Mouse (Mus musculus): ENCODE measurements around the gene Ms4a3. TPM values are rescaled to one million over a fixed set of nuclear protein-coding genes. Genes with fewer than 3 reads are reported as not detected.
A peak's percentile ranks its signal among the peaks of the same experiment; 100 is the strongest.

The Ms4a3 gene
- polyA plus RNA-seq, 1 experiment from 2014 or later = not detected

GRCm38 (mm10) chr19:11602026-11602425 lies 38.6 kb downstream of the Ms4a3 start:
- Histone ChIP-seq H3K4me1 (replicated peaks; ENCODE audit: insufficient read depth, low read length) (no peaks in the 10 kb centered on the region), H3K27me3 (ENCODE audit: insufficient read depth, low read length) (no peaks in the 10 kb centered on the region), H3K9me3 (replicated peaks; ENCODE audit: low read length) (no peaks in the 10 kb centered on the region), H3K4me2 (ENCODE audit: low read length) (no peak overlapping the region), H3K9ac (ENCODE audit: low read depth, low read length) (no peak overlapping the region), H3K36me3 (ENCODE audit: insufficient read depth, low read length) (no peaks in the 10 kb centered on the region), H3K27ac (no peak overlapping the region), H3K4me3 (replicated peaks; ENCODE audit: low read depth, low read length) (no peak overlapping the region)
- TF ChIP-seq CTCF (IDR thresholded peaks at IDR 0.05; ENCODE audit: low read depth) = peak; percentile 73
- ATAC-seq (replicated peaks; ENCODE audit: low FRiP score, low read depth) = no peak; the same call in 1 of the 2 replicates
- peak; percentile 68 for DNase-seq (ENCODE audit: low spot score)
- WGBS = 88% methylated on average over 2 of the region's 2 CpGs

DNA sequence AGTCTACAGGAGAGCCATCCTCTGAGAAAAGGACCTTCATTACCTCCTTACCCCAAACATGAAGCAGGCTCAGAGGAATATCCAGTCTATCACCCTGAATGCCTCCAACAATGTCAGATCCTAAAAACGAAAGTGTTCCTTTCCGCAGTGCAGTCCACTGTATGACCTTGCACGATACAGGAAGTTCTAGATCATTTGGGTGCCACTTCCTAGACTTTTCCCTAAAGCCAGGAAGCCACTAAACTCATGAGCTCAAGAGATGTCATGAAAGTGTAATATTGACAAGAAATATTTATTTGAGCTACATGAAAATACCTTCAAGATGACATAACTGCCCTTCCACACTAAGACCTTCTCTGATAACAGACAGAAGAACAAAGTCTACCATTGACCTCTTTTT lies 39.3 kb downstream of the Ms4a3 start:
- 84% methylated on average over 3 of the region's 3 CpGs for WGBS
- Histone ChIP-seq H3K9ac (ENCODE audit: low read depth, low read length) (no peak overlapping the region), H3K36me3 (ENCODE audit: insufficient read depth, low read length) (no peaks in the 10 kb centered on the region), H3K9me3 (replicated peaks; ENCODE audit: low read length) (no peaks in the 10 kb centered on the region), H3K4me2 (ENCODE audit: low read length) (no peak overlapping the region), H3K4me3 (replicated peaks; ENCODE audit: low read depth, low read length) (no peak overlapping the region), H3K27me3 (ENCODE audit: insufficient read depth, low read length) (no peaks in the 10 kb centered on the region), H3K4me1 (replicated peaks; ENCODE audit: insufficient read depth, low read length) (no peaks in the 10 kb centered on the region), H3K27ac (no peak overlapping the region)
- TF ChIP-seq CTCF (IDR thresholded peaks at IDR 0.05; ENCODE audit: low read depth) = no peak
- DNase-seq (ENCODE audit: low spot score) (no peak), ATAC-seq (replicated peaks; ENCODE audit: low FRiP score, low read depth) (no peak)

- no peaks in the 10 kb centered on the region for H3K4me1 ChIP-seq (replicated peaks; ENCODE audit: insufficient read depth, low read length)
- no peak overlapping the region for H3K27ac ChIP-seq
- no peak for DNase-seq (ENCODE audit: low spot score)
- TF ChIP-seq CTCF (IDR thresholded peaks at IDR 0.05; ENCODE audit: low read depth) = no peak
- no peaks in the 10 kb centered on the region for H3K27me3 ChIP-seq (ENCODE audit: insufficient read depth, low read length)
- no peaks in the 10 kb centered on the region for H3K9me3 ChIP-seq (replicated peaks; ENCODE audit: low read length)
- no peak overlapping the region for H3K4me3 ChIP-seq (replicated peaks; ENCODE audit: low read depth, low read length)
- H3K9ac ChIP-seq (ENCODE audit: low read depth, low read length) = no peak overlapping the region
- H3K4me2 ChIP-seq (ENCODE audit: low read length) = no peak overlapping the region
- 59% methylated on average over 2 of the region's 2 CpGs for WGBS
- ATAC-seq (replicated peaks; ENCODE audit: low FRiP score, low read depth) = no peak
- H3K36me3 ChIP-seq (ENCODE audit: insufficient read depth, low read length) = no peaks in the 10 kb centered on the region
These were observed 50.7 kb downstream of the Ms4a3 start for GRCm38 (mm10) chr19:11589891-11590449.

DNA sequence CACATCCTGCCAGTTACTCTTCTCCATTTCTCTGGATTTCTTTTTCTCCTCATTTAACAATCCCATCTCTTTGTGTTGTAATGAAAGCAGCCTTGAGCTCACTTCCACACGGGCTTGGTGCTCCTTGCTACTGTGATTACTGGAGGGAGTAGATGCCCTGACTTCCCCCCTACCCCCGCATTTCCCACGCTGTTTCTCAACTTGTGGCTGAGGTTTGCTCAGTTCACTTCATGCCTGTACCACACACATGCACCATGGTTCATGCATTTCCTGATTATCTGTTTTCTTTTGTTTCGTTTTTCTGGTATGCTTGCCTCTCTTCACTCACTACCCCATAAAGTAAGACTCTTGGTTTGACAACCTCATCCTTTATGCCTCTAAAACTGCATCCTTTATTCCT lies 51.4 kb downstream of the Ms4a3 start:
- no peak for ATAC-seq (replicated peaks; ENCODE audit: low FRiP score, low read depth)
- WGBS = 48% methylated on average over 4 of the region's 4 CpGs
- no peaks in the 10 kb centered on the region for H3K36me3 ChIP-seq (ENCODE audit: insufficient read depth, low read length)
- no peak overlapping the region for H3K27ac ChIP-seq
- H3K27me3 ChIP-seq (ENCODE audit: insufficient read depth, low read length) = no peaks in the 10 kb centered on the region
- H3K4me2 ChIP-seq (ENCODE audit: low read length) = no peak overlapping the region
- no peaks in the 10 kb centered on the region for H3K9me3 ChIP-seq (replicated peaks; ENCODE audit: low read length)
- no peaks in the 10 kb centered on the region for H3K4me1 ChIP-seq (replicated peaks; ENCODE audit: insufficient read depth, low read length)
- no peak overlapping the region for H3K9ac ChIP-seq (ENCODE audit: low read depth, low read length)
- no peak overlapping the region for H3K4me3 ChIP-seq (replicated peaks; ENCODE audit: low read depth, low read length)
- no peak for TF ChIP-seq CTCF (IDR thresholded peaks at IDR 0.05; ENCODE audit: low read depth)
- no peak for DNase-seq (ENCODE audit: low spot score)

Other genes starting within 250 kb of the Ms4a3 start
- 0.73 and 1.7 TPM in 2 replicates for gene Ms4a4c, start 236.1 kb downstream of the Ms4a3 start, polyA plus RNA-seq (2015; fragmentation: Nextera tagmentation; extraction: Ambion mirVana)
- gene Ms4a4b, start 197.3 kb downstream of the Ms4a3 start, polyA plus RNA-seq (2015; fragmentation: Nextera tagmentation; extraction: Ambion mirVana) = 0.26 and 0.28 TPM in 2 replicates
- 5.4 and 7.4 TPM in 2 replicates for gene Ms4a6c, start 171.5 kb downstream of the Ms4a3 start, polyA plus RNA-seq (2015; fragmentation: Nextera tagmentation; extraction: Ambion mirVana)
- gene Gm8369, start 154.9 kb downstream of the Ms4a3 start, polyA plus RNA-seq (2015; fragmentation: Nextera tagmentation; extraction: Ambion mirVana) = 0.09 TPM in 1 of 2 replicates, not detected in the other
- gene Ms4a6b, start 124.3 kb downstream of the Ms4a3 start, polyA plus RNA-seq (2015; fragmentation: Nextera tagmentation; extraction: Ambion mirVana) = 4.9 and 5.6 TPM in 2 replicates
- 0.23 and 0.58 TPM in 2 replicates for gene Ms4a4d, start 104.0 kb downstream of the Ms4a3 start, polyA plus RNA-seq (2015; fragmentation: Nextera tagmentation; extraction: Ambion mirVana)
- 4.7 and 8.0 TPM in 2 replicates for gene Ms4a6d, start 36.0 kb downstream of the Ms4a3 start, polyA plus RNA-seq (2015; fragmentation: Nextera tagmentation; extraction: Ambion mirVana)
- gene Ms4a2, start 17.1 kb downstream of the Ms4a3 start, polyA plus RNA-seq (2015; fragmentation: Nextera tagmentation; extraction: Ambion mirVana) = 4.6 and 4.8 TPM in 2 replicates
- gene Oosp2, start 19.7 kb upstream of the Ms4a3 start, polyA plus RNA-seq (2015; fragmentation: Nextera tagmentation; extraction: Ambion mirVana) = not detected in 2 replicates
- not detected in 2 replicates for gene Oosp1, start 50.3 kb upstream of the Ms4a3 start, polyA plus RNA-seq (2015; fragmentation: Nextera tagmentation; extraction: Ambion mirVana)
- not detected in 2 replicates for gene Oosp3, start 56.2 kb upstream of the Ms4a3 start, polyA plus RNA-seq (2015; fragmentation: Nextera tagmentation; extraction: Ambion mirVana)
- gene Gif, start 106.7 kb upstream of the Ms4a3 start, polyA plus RNA-seq (2015; fragmentation: Nextera tagmentation; extraction: Ambion mirVana) = not detected in 2 replicates
- 66.7 and 69.8 TPM in 2 replicates for gene Mrpl16, start 129.5 kb upstream of the Ms4a3 start, polyA plus RNA-seq (2015; fragmentation: Nextera tagmentation; extraction: Ambion mirVana)
- gene Stx3, start 178.6 kb upstream of the Ms4a3 start, polyA plus RNA-seq (2015; fragmentation: Nextera tagmentation; extraction: Ambion mirVana) = 42.5 and 46.1 TPM in 2 replicates
- gene Olfr1417, start 198.4 kb upstream of the Ms4a3 start, polyA plus RNA-seq (2015; fragmentation: Nextera tagmentation; extraction: Ambion mirVana) = 0.14 TPM in 1 of 2 replicates, not detected in the other
- not detected in 2 replicates for gene Olfr1418, start 220.2 kb upstream of the Ms4a3 start, polyA plus RNA-seq (2015; fragmentation: Nextera tagmentation; extraction: Ambion mirVana)
- gene Olfr1419, start 234.3 kb upstream of the Ms4a3 start, polyA plus RNA-seq (2015; fragmentation: Nextera tagmentation; extraction: Ambion mirVana) = not detected in 2 replicates
- 0.08 TPM in 2 replicates for gene Olfr1420, start 245.7 kb upstream of the Ms4a3 start, polyA plus RNA-seq (2015; fragmentation: Nextera tagmentation; extraction: Ambion mirVana)

Measured in kidney, postnatal 0 days (tissue).